Mouse (Mus musculus): ENCODE results near the gene Lrrtm3. TPM values are rescaled to one million over a fixed set of nuclear protein-coding genes. Genes with fewer than 3 reads are reported as not detected.

The Lrrtm3 gene
- 10 to 100 TPM; 20.4 to 32.5 (median 24.7) TPM for total RNA-seq (2022)

GRCm38 (mm10) chr10:64089680-64090460, at the start of gene Lrrtm3:
Gene Lrrtm3 (minus strand): TSS chr10:64090277.
- DNase-seq (ENCODE audit: low spot score in 2 of 2): peak; percentile 81 to 83

- DNase-seq (ENCODE audit: low spot score in 2 of 2): no peak
Measured at GRCm38 (mm10) chr10:64135481-64135880, 45.4 kb upstream of the Lrrtm3 start.

GRCm38 (mm10) chr10:64133461-64133860, 43.4 kb upstream of the Lrrtm3 start:
- no peak for DNase-seq (ENCODE audit: low spot score in 2 of 2)

- DNase-seq (ENCODE audit: low spot score in 2 of 2): no peak
Measured at GRCm38 (mm10) chr10:64130397-64131150, 40.5 kb upstream of the Lrrtm3 start.

GRCm38 (mm10) chr10:64118833-64119232, 28.8 kb upstream of the Lrrtm3 start:
- no peak for DNase-seq (ENCODE audit: low spot score in 2 of 2)

GRCm38 (mm10) chr10:64115246-64115645, 25.2 kb upstream of the Lrrtm3 start:
- DNase-seq (ENCODE audit: low spot score in 2 of 2): no peak

GRCm38 (mm10) chr10:64096532-64096931, 6.5 kb upstream of the Lrrtm3 start:
- no peak for DNase-seq (ENCODE audit: low spot score in 2 of 2)

- peak in 1 of 2 experiments; percentile 4 for DNase-seq (ENCODE audit: low spot score in 2 of 2)
Measured at GRCm38 (mm10) chr10:64088774-64089460, 1.2 kb downstream of the Lrrtm3 start.

GRCm38 (mm10) chr10:64087936-64088773, 1.9 kb downstream of the Lrrtm3 start:
- peak in 1 of 2 experiments; percentile 19 for DNase-seq (ENCODE audit: low spot score in 2 of 2)

- no peak for DNase-seq (ENCODE audit: low spot score in 2 of 2)
Measured at GRCm38 (mm10) chr10:64087521-64087920, 2.6 kb downstream of the Lrrtm3 start.

GRCm38 (mm10) chr10:64086567-64087391, 3.3 kb downstream of the Lrrtm3 start:
- no peak for DNase-seq (ENCODE audit: low spot score in 2 of 2)

GRCm38 (mm10) chr10:64086183-64086566, 3.9 kb downstream of the Lrrtm3 start:
- no peak for DNase-seq (ENCODE audit: low spot score in 2 of 2)

GRCm38 (mm10) chr10:64084465-64084864, 5.6 kb downstream of the Lrrtm3 start:
- no peak for DNase-seq (ENCODE audit: low spot score in 2 of 2)

GRCm38 (mm10) chr10:64083813-64084212, 6.3 kb downstream of the Lrrtm3 start:
- DNase-seq (ENCODE audit: low spot score in 2 of 2): no peak

- no peak for DNase-seq (ENCODE audit: low spot score in 2 of 2)
Measured at GRCm38 (mm10) chr10:64082345-64082744, 7.7 kb downstream of the Lrrtm3 start.

- DNase-seq (ENCODE audit: low spot score in 2 of 2): no peak
Measured at GRCm38 (mm10) chr10:64076410-64077052, 13.5 kb downstream of the Lrrtm3 start.

- DNase-seq (ENCODE audit: low spot score in 2 of 2): peak; percentile 48 to 51
Measured at GRCm38 (mm10) chr10:64075944-64076343, 14.1 kb downstream of the Lrrtm3 start.

- no peak for DNase-seq (ENCODE audit: low spot score in 2 of 2)
Measured at GRCm38 (mm10) chr10:64063704-64064103, 26.4 kb downstream of the Lrrtm3 start.

GRCm38 (mm10) chr10:64049946-64050345, 40.1 kb downstream of the Lrrtm3 start:
- no peak for DNase-seq (ENCODE audit: low spot score in 2 of 2)

GRCm38 (mm10) chr10:64049151-64049550, 40.9 kb downstream of the Lrrtm3 start:
- no peak for DNase-seq (ENCODE audit: low spot score in 2 of 2)
